8 mouse cellular contexts compared by ENCODE assay signal in the genomic region with DNA sequence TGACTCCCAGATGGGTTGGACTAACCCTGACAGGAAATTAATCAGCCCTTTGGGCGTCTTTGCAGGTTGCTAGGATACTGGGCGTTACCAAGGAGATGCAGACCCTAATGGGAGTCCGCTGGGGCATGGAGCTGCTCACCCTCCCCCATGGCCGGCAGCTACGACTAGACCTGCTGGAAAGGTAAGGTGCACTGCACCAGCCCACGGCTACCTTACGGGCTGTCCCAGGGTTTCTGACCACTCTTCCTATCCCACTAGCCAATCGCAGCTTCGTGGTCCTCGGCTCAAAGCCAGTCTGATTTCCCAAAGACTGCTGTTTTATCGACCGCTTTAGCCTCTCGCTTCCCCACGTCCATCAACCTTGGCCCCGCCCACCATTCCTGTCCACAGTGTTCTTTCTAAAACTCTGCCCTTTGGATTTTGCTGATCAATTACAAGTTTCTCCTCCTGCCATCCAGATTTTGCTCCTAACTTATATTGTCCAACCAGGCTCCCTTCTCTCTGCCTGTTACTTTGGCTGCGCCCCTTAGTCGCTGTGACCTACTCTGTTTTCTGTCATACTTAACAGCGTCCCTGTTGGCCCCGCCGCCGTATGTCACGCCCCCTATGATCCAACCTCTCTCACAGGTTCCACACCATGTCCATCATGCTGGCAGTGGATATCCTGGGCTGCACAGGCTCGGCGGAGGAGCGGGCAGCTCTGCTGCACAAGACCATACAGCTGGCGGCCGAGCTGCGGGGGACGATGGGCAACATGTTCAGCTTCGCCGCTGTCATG. TPM values are rescaled to one million over a fixed set of nuclear protein-coding genes. Genes with fewer than 3 reads are reported as not detected.
DNase-seq lines count a peak whose midpoint lies in the region; ATAC-seq and TF ChIP-seq lines count a peak whose summit lies in the region.

No protein-coding gene starts in this region.

- no peaks in the 10 kb centered on the region for H3K9me3 ChIP-seq in hindbrain, postnatal 0 days (ENCODE audit: low read length)
- H3K9me3 ChIP-seq in liver, embryonic 12.5 days (replicated peaks): no peaks in the 10 kb centered on the region
- no peaks in the 10 kb centered on the region for H3K9me3 ChIP-seq in neural tube, embryonic 13.5 days

- peak; percentile 89 for DNase-seq in adrenal gland, adult 2 months
- DNase-seq in hindbrain, postnatal 0 days (ENCODE audit: low spot score): peak; percentile 68
- no peak for DNase-seq in c-Kit-positive CD71-positive TER-119-positive erythroid progenitor cells, embryonic 14.5 days (ENCODE audit: low spot score)
- no peak for DNase-seq in right cerebral cortex, adult 2 months (ENCODE audit: low spot score in 2 of 2)
- no peak for DNase-seq in layer of hippocampus, adult 9-11 months

- H3K27ac ChIP-seq in embryonic fibroblast, embryonic 13.5 days (ENCODE audit: insufficient read depth, low read length): no peak overlapping the region
- H3K27ac ChIP-seq in hindbrain, postnatal 0 days: no peak overlapping the region
- no peak overlapping the region for H3K27ac ChIP-seq in liver, embryonic 12.5 days
- peak overlapping the region; percentile 85 for H3K27ac ChIP-seq in neural tube, embryonic 13.5 days (replicated peaks)

- H3K4me3 ChIP-seq in embryonic fibroblast, embryonic 13.5 days (ENCODE audit: insufficient read depth, low read length): peak overlapping the region; percentile 10
- H3K4me3 ChIP-seq in hindbrain, postnatal 0 days (ENCODE audit: low read length): peak overlapping the region; percentile 9; the same call in 1 of the 2 replicates
- H3K4me3 ChIP-seq in liver, embryonic 12.5 days: peak overlapping the region; percentile 2; the same call in 1 of the 2 replicates
- peak overlapping the region; percentile 34 for H3K4me3 ChIP-seq in neural tube, embryonic 13.5 days

- 13% methylated on average over 31 of the region's 31 CpGs for WGBS in hindbrain, postnatal 0 days
- 61% methylated on average over 31 of the region's 31 CpGs for WGBS in liver, embryonic 12.5 days (ENCODE audit: insufficient replicate concordance)
- WGBS in neural tube, embryonic 13.5 days: 6% methylated on average over 31 of the region's 31 CpGs

- peak overlapping the region; percentile 48 for H3K4me2 ChIP-seq in hindbrain, postnatal 0 days (ENCODE audit: low read depth, low read length)
- H3K4me2 ChIP-seq in liver, embryonic 12.5 days: peak overlapping the region; percentile 29
- H3K4me2 ChIP-seq in neural tube, embryonic 13.5 days: peak overlapping the region; percentile 53

- H3K4me1 ChIP-seq in embryonic fibroblast, embryonic 13.5 days (ENCODE audit: control insufficient read depth, insufficient read depth, low read length): no peaks in the 10 kb centered on the region
- no peaks in the 10 kb centered on the region for H3K4me1 ChIP-seq in hindbrain, postnatal 0 days (ENCODE audit: insufficient read depth, low read length)
- H3K4me1 ChIP-seq in liver, embryonic 12.5 days: no peaks in the 10 kb centered on the region
- peaks cover 31% of the 10 kb centered on the region for H3K4me1 ChIP-seq in neural tube, embryonic 13.5 days (replicated peaks)

- H3K27me3 ChIP-seq in hindbrain, postnatal 0 days (ENCODE audit: insufficient read depth, low read length): no peaks in the 10 kb centered on the region
- no peaks in the 10 kb centered on the region for H3K27me3 ChIP-seq in liver, embryonic 12.5 days (replicated peaks)
- H3K27me3 ChIP-seq in neural tube, embryonic 13.5 days: no peaks in the 10 kb centered on the region

- peaks cover 62% of the 10 kb centered on the region for H3K36me3 ChIP-seq in hindbrain, postnatal 0 days (ENCODE audit: insufficient read depth, low read length)
- H3K36me3 ChIP-seq in liver, embryonic 12.5 days: peaks cover 38% of the 10 kb centered on the region
- peaks cover 79% of the 10 kb centered on the region for H3K36me3 ChIP-seq in neural tube, embryonic 13.5 days

- H3K9ac ChIP-seq in hindbrain, postnatal 0 days (replicated peaks; ENCODE audit: low read length): no peak overlapping the region
- H3K9ac ChIP-seq in liver, embryonic 12.5 days: no peak overlapping the region
- peak overlapping the region; percentile 58 for H3K9ac ChIP-seq in neural tube, embryonic 13.5 days

- peak; percentile 61 for TF ChIP-seq POLR2A in embryonic fibroblast, embryonic 13.5 days (IDR thresholded peaks at IDR 0.05; ENCODE audit: low read depth, low read length)

- ATAC-seq in hindbrain, postnatal 0 days: peak; percentile 74
- peak; percentile 56 for ATAC-seq in liver, embryonic 12.5 days
- peak; percentile 75 for ATAC-seq in neural tube, embryonic 13.5 days (ENCODE audit: low read depth)

- no peak for TF ChIP-seq CTCF in embryonic fibroblast, embryonic 13.5 days (IDR thresholded peaks at IDR 0.05; ENCODE audit: borderline replicate concordance, insufficient read depth, low read length)
- TF ChIP-seq CTCF in hindbrain, postnatal 0 days (IDR thresholded peaks at IDR 0.05; ENCODE audit: low read depth): peak; percentile 6; the same call in 1 of the 2 replicates

RNA-seq across cellular contexts. Expression of a gene that starts 6.0 kb away (rescaled TPM):
- 10 to 100 TPM; 18.7 to 26.5 TPM for total RNA-seq in adrenal gland, adult 2 months (2021)
- polyA plus RNA-seq in adrenal gland, adult 2 months (2012; rRNA removed): 70.6 and 74.0 TPM in 2 replicates
- 26.1 and 36.6 TPM in 2 replicates for polyA plus RNA-seq in embryonic fibroblast, embryonic 13.5 days (2011; ENCODE audit: insufficient read length, low read depth, missing spikeins)
- 75.1 and 81.1 TPM in 2 replicates for total RNA-seq in hindbrain, postnatal 0 days (2014; rRNA removed)
- polyA plus RNA-seq in hindbrain, postnatal 0 days (2015; fragmentation: Nextera tagmentation; extraction: Ambion mirVana): 48.2 and 49.1 TPM in 2 replicates
- 35.9 and 36.6 TPM in 2 replicates for polyA plus RNA-seq in liver, embryonic 12.5 days (2016; fragmentation: Nextera tagmentation; extraction: Ambion mirVana)
- 53.2 and 55.8 TPM in 2 replicates for polyA plus RNA-seq in neural tube, embryonic 13.5 days (2015; fragmentation: Nextera tagmentation; extraction: Ambion mirVana)

RNA-seq across cellular contexts. Expression of a gene that starts 10.3 kb away (rescaled TPM):
- not detected for total RNA-seq in adrenal gland, adult 2 months (2021)
- polyA plus RNA-seq in adrenal gland, adult 2 months (2012; rRNA removed): not detected in 2 replicates
- not detected in 2 replicates for polyA plus RNA-seq in embryonic fibroblast, embryonic 13.5 days (2011; ENCODE audit: insufficient read length, low read depth, missing spikeins)
- 1.7 and 3.2 TPM in 2 replicates for total RNA-seq in hindbrain, postnatal 0 days (2014; rRNA removed)
- polyA plus RNA-seq in hindbrain, postnatal 0 days (2015; fragmentation: Nextera tagmentation; extraction: Ambion mirVana): 3.6 and 5.1 TPM in 2 replicates
- not detected in 2 replicates for polyA plus RNA-seq in liver, embryonic 12.5 days (2016; fragmentation: Nextera tagmentation; extraction: Ambion mirVana)
- 3.2 and 4.0 TPM in 2 replicates for polyA plus RNA-seq in neural tube, embryonic 13.5 days (2015; fragmentation: Nextera tagmentation; extraction: Ambion mirVana)

RNA-seq across cellular contexts. Expression of a gene that starts 24.4 kb away (rescaled TPM):
- under 1 TPM; 0.24 to 0.35 TPM for total RNA-seq in adrenal gland, adult 2 months (2021)
- 0.31 and 0.37 TPM in 2 replicates for polyA plus RNA-seq in adrenal gland, adult 2 months (2012; rRNA removed)
- polyA plus RNA-seq in embryonic fibroblast, embryonic 13.5 days (2011; ENCODE audit: insufficient read length, low read depth, missing spikeins): 0.40 and 0.67 TPM in 2 replicates
- 0.78 and 1.6 TPM in 2 replicates for total RNA-seq in hindbrain, postnatal 0 days (2014; rRNA removed)
- polyA plus RNA-seq in hindbrain, postnatal 0 days (2015; fragmentation: Nextera tagmentation; extraction: Ambion mirVana): 0.58 and 0.76 TPM in 2 replicates
- 0.12 and 0.26 TPM in 2 replicates for polyA plus RNA-seq in liver, embryonic 12.5 days (2016; fragmentation: Nextera tagmentation; extraction: Ambion mirVana)
- polyA plus RNA-seq in neural tube, embryonic 13.5 days (2015; fragmentation: Nextera tagmentation; extraction: Ambion mirVana): 0.24 and 0.26 TPM in 2 replicates

RNA-seq across cellular contexts. Expression of a gene that starts 24.5 kb away (rescaled TPM):
- total RNA-seq in adrenal gland, adult 2 months (2021): 10 to 100 TPM in 1 of 2 experiments, 1 to 10 TPM in 1; 4.0 to 14.3 TPM
- polyA plus RNA-seq in adrenal gland, adult 2 months (2012; rRNA removed): 5.0 and 6.3 TPM in 2 replicates
- polyA plus RNA-seq in embryonic fibroblast, embryonic 13.5 days (2011; ENCODE audit: insufficient read length, low read depth, missing spikeins): 28.9 and 44.3 TPM in 2 replicates
- 0.75 and 2.9 TPM in 2 replicates for total RNA-seq in hindbrain, postnatal 0 days (2014; rRNA removed)
- polyA plus RNA-seq in hindbrain, postnatal 0 days (2015; fragmentation: Nextera tagmentation; extraction: Ambion mirVana): 4.0 and 4.4 TPM in 2 replicates
- 3.3 and 3.5 TPM in 2 replicates for polyA plus RNA-seq in liver, embryonic 12.5 days (2016; fragmentation: Nextera tagmentation; extraction: Ambion mirVana)
- 5.5 and 6.6 TPM in 2 replicates for polyA plus RNA-seq in neural tube, embryonic 13.5 days (2015; fragmentation: Nextera tagmentation; extraction: Ambion mirVana)

RNA-seq across cellular contexts. Expression of a gene that starts 30.2 kb away (rescaled TPM):
- total RNA-seq in adrenal gland, adult 2 months (2021): 10 to 100 TPM; 11.3 to 19.1 TPM
- polyA plus RNA-seq in adrenal gland, adult 2 months (2012; rRNA removed): 47.0 and 50.8 TPM in 2 replicates
- 2.1 and 2.6 TPM in 2 replicates for polyA plus RNA-seq in embryonic fibroblast, embryonic 13.5 days (2011; ENCODE audit: insufficient read length, low read depth, missing spikeins)
- total RNA-seq in hindbrain, postnatal 0 days (2014; rRNA removed): 43.8 and 56.9 TPM in 2 replicates
- polyA plus RNA-seq in hindbrain, postnatal 0 days (2015; fragmentation: Nextera tagmentation; extraction: Ambion mirVana): 49.5 and 52.8 TPM in 2 replicates
- 9.7 and 10.1 TPM in 2 replicates for polyA plus RNA-seq in liver, embryonic 12.5 days (2016; fragmentation: Nextera tagmentation; extraction: Ambion mirVana)
- 42.5 and 51.4 TPM in 2 replicates for polyA plus RNA-seq in neural tube, embryonic 13.5 days (2015; fragmentation: Nextera tagmentation; extraction: Ambion mirVana)

Comparison
In these comparisons a context has a peak if more than half of its experiments do, and no peak if none do; other contexts are left out.
1. DNase-seq: peak in adrenal gland, adult 2 months (single experiment) and hindbrain, postnatal 0 days (single experiment); none in c-Kit-positive CD71-positive TER-119-positive erythroid progenitor cells, embryonic 14.5 days (single experiment), right cerebral cortex, adult 2 months (0 of 2) and layer of hippocampus, adult 9-11 months (single experiment).
2. Peak in every context shown above with its lines, with median percentiles within 50 percentile points of each other: H3K4me3 ChIP-seq, ATAC-seq and H3K4me2 ChIP-seq.